Mouse (Mus musculus) MEL (cell line): ENCODE results near the gene Rbpj.

ENCODE experiments used
- CTCF ChIP-seq, 3 experiments: IDR thresholded peaks in 2 of 3; conservative IDR thresholded peaks in 1 of 3; 2 replicates each; pipeline ENCODE4 v1.5.1; 2011 to 2012; ENCODE audit warnings: low read length in 3 of 3, low read depth in 2 of 3, mild to moderate bottlenecking in 2 of 3, improper control_type of control experiment in 1 of 3, inconsistent platforms in 1 of 3, mixed read lengths in 1 of 3, moderate library complexity in 1 of 3; ENCODE audit not compliant: control insufficient read depth in 1 of 3, insufficient read depth in 1 of 3, poor library complexity in 1 of 3, severe bottlenecking in 1 of 3
- POLR2A ChIP-seq, 2 experiments: IDR thresholded peaks; 2 replicates each; pipeline ENCODE4 v1.6.1; 2011 to 2012; ENCODE audit warnings: low read length in 2 of 2, mild to moderate bottlenecking in 2 of 2, control low read depth in 1 of 2, improper control_type of control experiment in 1 of 2, low read depth in 1 of 2, moderate library complexity in 1 of 2; ENCODE audit not compliant: control insufficient read depth in 1 of 2, insufficient read depth in 1 of 2, poor library complexity in 1 of 2
- TCF12 ChIP-seq: IDR thresholded peaks from 2 replicates; pipeline ENCODE4 v1.6.1; 2014; ENCODE audit warnings: low read depth, mild to moderate bottlenecking, inconsistent platforms, low read length, improper control_type of control experiment, moderate library complexity
- ZKSCAN1 ChIP-seq: IDR thresholded peaks from 2 replicates; pipeline ENCODE4 v1.6.1; 2012; ENCODE audit warnings: low read depth, mild to moderate bottlenecking, inconsistent platforms, low read length, improper control_type of control experiment, moderate library complexity

DNA sequence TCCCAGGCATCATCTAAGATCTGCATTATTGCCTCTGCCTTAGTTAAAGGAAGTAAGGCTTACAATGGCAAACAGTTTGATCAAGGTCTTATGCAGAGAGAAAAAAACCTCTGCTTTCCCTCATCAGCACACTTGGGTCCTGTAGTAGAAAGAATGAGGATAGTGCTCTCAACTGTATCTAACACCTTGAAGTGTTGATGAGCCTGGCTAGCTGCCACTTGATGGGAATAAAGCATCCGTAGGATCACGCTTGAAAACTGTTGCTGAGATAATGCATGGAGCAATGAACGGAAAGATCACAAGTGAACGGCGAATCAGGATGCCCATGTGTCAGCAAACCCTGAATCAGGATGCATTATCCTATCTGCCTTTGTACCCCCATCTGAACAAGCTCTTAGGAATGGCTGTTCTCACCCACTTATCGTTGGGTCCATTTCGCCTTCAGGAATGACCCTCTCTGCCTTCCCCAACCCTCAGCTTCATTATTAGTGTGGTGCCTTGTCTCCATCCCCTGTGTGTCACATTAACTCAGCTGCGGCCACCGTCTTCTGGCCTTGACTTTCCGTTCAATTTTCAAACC is 54.1 kb downstream of the Rbpj start:
- no peak for TF ChIP-seq CTCF (IDR thresholded peaks at IDR 0.05 in 2 of 3, conservative IDR thresholded peaks at IDR 0.05 in 1 of 3; ENCODE audit: control insufficient read depth in 1 of 3, insufficient read depth in 1 of 3, low read depth in 2 of 3, low read length in 3 of 3, poor library complexity in 1 of 3, severe bottlenecking in 1 of 3)
- TF ChIP-seq POLR2A (IDR thresholded peaks at IDR 0.05; ENCODE audit: control insufficient read depth in 1 of 2, insufficient read depth in 1 of 2, low read depth in 1 of 2, low read length in 2 of 2, poor library complexity in 1 of 2), result no peak
- TF ChIP-seq TCF12, result no peak
- TF ChIP-seq ZKSCAN1, result no peak
